Mouse (Mus musculus) neural tube, embryonic 15.5 days (tissue): Measurements from ENCODE around the gene Slc17a6. TPM values are rescaled to one million over a fixed set of nuclear protein-coding genes. Genes with fewer than 3 reads are reported as not detected.
A peak's percentile ranks its signal among the peaks of the same experiment; 100 is the strongest.

ENCODE experiments used
- ATAC-seq: fragments of 200-750 bp; cut with Nextera tagmentation; 2 replicates; pipeline ENCODE4 v1.8.0; 2017; ENCODE audit warnings: mild to moderate bottlenecking, moderate TSS enrichment, moderate library complexity; ENCODE audit not compliant: low FRiP score
- H3K27ac ChIP-seq: fragments of 300-500 bp; sonication (generic); replicated peaks from 2 replicates; pipeline ENCODE4 v1.5.1; 2015; ENCODE audit warnings: mild to moderate bottlenecking, inconsistent platforms
- H3K27me3 ChIP-seq: fragments of 300-500 bp; sonication (generic); replicated peaks from 2 replicates; pipeline ENCODE4 v1.6.1; 2015; ENCODE audit warnings: inconsistent platforms
- H3K36me3 ChIP-seq: fragments of 300-500 bp; sonication (generic); 2 replicates; pipeline ENCODE4 v1.6.1; 2015; ENCODE audit warnings: inconsistent platforms
- H3K4me1 ChIP-seq: fragments of 300-500 bp; sonication (generic); 2 replicates; pipeline ENCODE4 v1.6.1; 2015; ENCODE audit warnings: inconsistent platforms
- H3K4me2 ChIP-seq: fragments of 300-500 bp; sonication (generic); 2 replicates; pipeline ENCODE4 v1.6.1; 2015; ENCODE audit warnings: inconsistent platforms, mild to moderate bottlenecking, moderate library complexity
- H3K4me3 ChIP-seq: fragments of 300-500 bp; sonication (generic); replicated peaks from 2 replicates; pipeline ENCODE4 v1.5.1; 2015; ENCODE audit warnings: mild to moderate bottlenecking, inconsistent platforms
- H3K9ac ChIP-seq: fragments of 300-500 bp; sonication (generic); replicated peaks from 2 replicates; pipeline ENCODE4 v1.6.1; 2015; ENCODE audit warnings: mild to moderate bottlenecking, inconsistent platforms
- H3K9me3 ChIP-seq: fragments of 300-500 bp; sonication (generic); replicated peaks from 2 replicates; pipeline ENCODE4 v1.6.1; 2016; ENCODE audit warnings: inconsistent platforms
- WGBS: fragments of 180-500 bp; shearing (Covaris S2); methylation state at CpG from one replicate; pipeline ENCODE4 v1.1.7; 2015; ENCODE audit warnings: mixed read lengths; 5-methylcytosine and 5-hydroxymethylcytosine counted together
- polyA plus RNA-seq: library from polyadenylated mRNA; unstranded; fragments of >200 nt; fragmentation: Nextera tagmentation; extraction: Ambion mirVana; gene quantifications from 2 replicates; pipeline ENCODE4 v1.2.1, GENCODE M21; 2015

Slc17a6 gene
- polyA plus RNA-seq, 1 experiment from 2014 or later: 115 TPM

- H3K27me3 ChIP-seq: peaks cover 40% of the 10 kb centered on the region
- H3K9ac ChIP-seq: peak overlapping the region; percentile 51
- peaks cover 7% of the 10 kb centered on the region; the same call in 1 of the 2 replicates for H3K4me1 ChIP-seq
- WGBS: 2% methylated on average over 11 of the region's 11 CpGs
- H3K9me3 ChIP-seq: no peaks in the 10 kb centered on the region
- no peak for ATAC-seq
- H3K27ac ChIP-seq: peak overlapping the region; percentile 90
- H3K4me3 ChIP-seq: peak overlapping the region; percentile 45
- peak overlapping the region; percentile 55 for H3K4me2 ChIP-seq
- H3K36me3 ChIP-seq: no peaks in the 10 kb centered on the region
These were observed 3.9 kb downstream of the Slc17a6 start for GRCm38 (mm10) chr7:51625591-51626255.

DNA sequence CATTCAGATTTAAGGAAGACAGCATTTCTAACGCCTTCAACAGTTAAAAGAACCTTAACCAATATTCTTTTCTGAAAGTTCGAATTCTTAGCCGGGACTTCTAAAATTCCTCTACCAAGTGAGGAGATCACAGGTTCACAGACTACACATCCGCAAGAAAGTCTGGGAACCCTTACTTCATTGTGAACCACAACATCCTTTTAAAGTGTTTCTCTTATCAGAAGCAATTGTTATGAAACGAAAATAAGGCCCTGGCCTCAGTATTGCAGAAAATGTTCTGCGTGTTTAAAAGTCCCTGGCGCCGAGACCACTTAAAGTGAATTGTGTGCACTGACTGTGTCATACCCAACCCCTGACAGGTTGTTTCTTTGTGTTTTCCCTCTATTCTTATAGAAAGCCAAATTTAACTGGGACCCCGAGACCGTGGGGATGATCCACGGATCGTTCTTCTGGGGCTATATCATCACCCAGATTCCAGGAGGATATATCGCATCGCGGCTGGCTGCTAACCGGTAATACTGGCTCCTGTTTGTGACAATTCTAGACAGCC, 4.7 kb downstream of the Slc17a6 start:
- Histone ChIP-seq H3K9ac (peak overlapping the region; percentile 51), H3K4me3 (peak overlapping the region; percentile 45), H3K4me1 (peaks cover 7% of the 10 kb centered on the region; the same call in 1 of the 2 replicates), H3K27ac (peak overlapping the region; percentile 90), H3K27me3 (peaks cover 43% of the 10 kb centered on the region), H3K36me3 (no peaks in the 10 kb centered on the region), H3K9me3 (no peaks in the 10 kb centered on the region), H3K4me2 (peak overlapping the region; percentile 55)
- under 1% methylated on average over 16 of the region's 16 CpGs for WGBS
- ATAC-seq: no peak

GRCm38 (mm10) chr7:51627001-51627631, 5.3 kb downstream of the Slc17a6 start:
- peaks cover 3% of the 10 kb centered on the region; the same call in 1 of the 2 replicates for H3K4me1 ChIP-seq
- under 1% methylated on average over 26 of the region's 26 CpGs for WGBS
- peak overlapping the region; percentile 51 for H3K9ac ChIP-seq
- H3K4me3 ChIP-seq: peak overlapping the region; percentile 45
- H3K9me3 ChIP-seq: no peaks in the 10 kb centered on the region
- H3K4me2 ChIP-seq: peak overlapping the region; percentile 55
- peak overlapping the region; percentile 90 for H3K27ac ChIP-seq
- H3K27me3 ChIP-seq: peaks cover 40% of the 10 kb centered on the region
- peak; percentile 36 for ATAC-seq
- H3K36me3 ChIP-seq: no peaks in the 10 kb centered on the region

GRCm38 (mm10) chr7:51627666-51628065, 5.9 kb downstream of the Slc17a6 start:
- Histone ChIP-seq H3K27me3 (peaks cover 34% of the 10 kb centered on the region), H3K9me3 (no peaks in the 10 kb centered on the region), H3K27ac (peak overlapping the region; percentile 90), H3K36me3 (no peaks in the 10 kb centered on the region), H3K4me1 (peaks cover 6% of the 10 kb centered on the region; the same call in 1 of the 2 replicates), H3K4me3 (peak overlapping the region; percentile 45), H3K9ac (peak overlapping the region; percentile 51), H3K4me2 (peak overlapping the region; percentile 55)
- no peak for ATAC-seq
- WGBS: under 1% methylated on average over 9 of the region's 9 CpGs

GRCm38 (mm10) chr7:51628349-51628748, 6.5 kb downstream of the Slc17a6 start:
- ATAC-seq: no peak
- H3K4me1 ChIP-seq: peaks cover 11% of the 10 kb centered on the region; the same call in 1 of the 2 replicates
- H3K9me3 ChIP-seq: no peaks in the 10 kb centered on the region
- peak overlapping the region; percentile 55 for H3K4me2 ChIP-seq
- WGBS: 2% methylated on average over 9 of the region's 9 CpGs
- H3K36me3 ChIP-seq: no peaks in the 10 kb centered on the region
- H3K27ac ChIP-seq: peak overlapping the region; percentile 60; the same call in 1 of the 2 replicates
- H3K9ac ChIP-seq: no peak overlapping the region
- H3K27me3 ChIP-seq: peaks cover 33% of the 10 kb centered on the region
- H3K4me3 ChIP-seq: 0 out of 2 replicates have a peak overlapping the region, but pooled peaks have one; percentile 8

DNA sequence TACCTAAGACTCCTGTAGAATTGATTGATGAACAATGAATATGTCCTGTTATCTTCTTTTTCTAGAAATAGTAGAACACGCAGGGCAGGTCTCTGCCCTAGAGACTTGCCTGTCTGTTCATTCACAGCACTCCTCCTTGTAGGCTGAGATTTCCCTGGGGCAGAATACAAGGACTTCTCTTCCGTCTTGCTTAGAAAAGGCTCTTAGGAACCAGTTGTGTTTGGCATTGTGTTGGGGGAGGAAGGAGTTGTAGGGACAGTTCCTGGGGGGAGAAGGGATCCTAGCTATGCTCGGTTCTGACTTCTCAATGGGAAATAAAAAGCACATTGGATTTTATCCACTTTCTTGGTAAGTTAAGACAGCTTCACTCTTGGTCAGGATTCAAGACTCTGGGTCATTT, 7.4 kb downstream of the Slc17a6 start:
- WGBS: 5% methylated on average over 3 of the region's 3 CpGs
- Histone ChIP-seq H3K4me2 (peak overlapping the region; percentile 55), H3K4me1 (peaks cover 12% of the 10 kb centered on the region; the same call in 1 of the 2 replicates), H3K36me3 (no peaks in the 10 kb centered on the region), H3K4me3 (peak overlapping the region; percentile 32), H3K9ac (peak overlapping the region; percentile 34), H3K27ac (peak overlapping the region; percentile 79), H3K9me3 (no peaks in the 10 kb centered on the region), H3K27me3 (peaks cover 25% of the 10 kb centered on the region)
- ATAC-seq: no peak

DNA sequence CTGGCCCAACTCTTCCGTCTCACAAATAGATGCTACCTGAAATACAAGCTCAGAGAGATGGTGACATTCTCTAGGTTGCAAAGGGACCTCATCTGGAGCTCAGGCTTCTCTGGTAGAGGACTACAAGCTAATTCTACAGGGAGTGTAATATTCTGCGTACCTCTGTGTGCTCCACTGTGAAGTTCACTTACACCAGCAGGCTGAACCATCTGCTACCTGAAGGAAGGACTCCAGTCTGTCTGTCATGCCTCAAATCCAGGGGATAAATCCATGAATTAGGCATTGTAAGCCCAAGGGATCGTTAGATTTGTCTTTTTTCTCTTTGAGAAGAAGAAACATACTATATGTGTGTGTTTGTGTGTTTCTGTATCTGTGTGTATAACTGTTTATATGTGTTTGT, 9.4 kb downstream of the Slc17a6 start:
- H3K4me3 ChIP-seq: peak overlapping the region; percentile 28

GRCm38 (mm10) chr7:51632543-51633229, 10.9 kb downstream of the Slc17a6 start:
- Histone ChIP-seq H3K9me3 (no peaks in the 10 kb centered on the region), H3K27ac (peak overlapping the region; percentile 81), H3K4me1 (peaks cover 9% of the 10 kb centered on the region; the same call in 1 of the 2 replicates), H3K27me3 (peaks cover 17% of the 10 kb centered on the region), H3K4me3 (peak overlapping the region; percentile 21), H3K9ac (peak overlapping the region; percentile 24; the same call in 1 of the 2 replicates), H3K36me3 (no peaks in the 10 kb centered on the region), H3K4me2 (peak overlapping the region; percentile 47)
- ATAC-seq: peak; percentile 76
- WGBS: 2% methylated on average over 9 of the region's 9 CpGs

More for the DNA sequence above, 9.4 kb downstream of the Slc17a6 start:
- Histone ChIP-seq H3K27me3 (peaks cover 20% of the 10 kb centered on the region), H3K4me1 (peaks cover 12% of the 10 kb centered on the region; the same call in 1 of the 2 replicates), H3K9me3 (no peaks in the 10 kb centered on the region), H3K4me2 (peak overlapping the region; percentile 51), H3K36me3 (no peaks in the 10 kb centered on the region), H3K27ac (peak overlapping the region; percentile 72), H3K9ac (peak overlapping the region; percentile 23; the same call in 1 of the 2 replicates)
- no peak for ATAC-seq
- WGBS: 61% methylated on average over 3 of the region's 3 CpGs

GRCm38 (mm10) chr7:51633230-51633844, 11.5 kb downstream of the Slc17a6 start:
- H3K4me2 ChIP-seq: peak overlapping the region; percentile 47
- H3K9me3 ChIP-seq: no peaks in the 10 kb centered on the region
- peak overlapping the region; percentile 81 for H3K27ac ChIP-seq
- H3K4me3 ChIP-seq: peak overlapping the region; percentile 21; the same call in 1 of the 2 replicates
- H3K4me1 ChIP-seq: peaks cover 9% of the 10 kb centered on the region; the same call in 1 of the 2 replicates
- WGBS: 6% methylated on average over 7 of the region's 7 CpGs
- H3K9ac ChIP-seq: no peak overlapping the region
- ATAC-seq: peak; percentile 53
- H3K27me3 ChIP-seq: peaks cover 15% of the 10 kb centered on the region
- no peaks in the 10 kb centered on the region for H3K36me3 ChIP-seq

DNA sequence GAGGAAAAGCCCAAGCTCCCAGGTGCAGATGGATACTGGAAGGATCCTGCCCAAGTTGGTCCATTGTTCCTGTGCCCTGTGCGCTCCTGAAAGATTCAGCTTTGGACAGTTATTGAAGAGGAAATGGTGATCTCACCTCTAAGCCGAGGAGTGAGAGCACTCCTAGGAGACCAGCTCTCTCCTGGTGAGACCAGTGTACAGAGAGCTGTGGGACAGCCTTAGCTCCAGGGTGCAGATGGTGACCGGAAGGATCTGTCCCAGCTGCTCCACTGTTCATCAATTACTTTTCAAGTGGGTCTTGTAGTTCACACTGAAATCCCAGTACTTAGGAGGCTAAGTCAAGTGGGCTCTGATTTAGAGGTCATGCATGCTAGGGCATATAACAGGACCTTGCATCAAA, 35.3 kb downstream of the Slc17a6 start:
- H3K27me3 ChIP-seq: no peaks in the 10 kb centered on the region
- no peak overlapping the region for H3K4me3 ChIP-seq
- H3K9me3 ChIP-seq: no peaks in the 10 kb centered on the region
- H3K27ac ChIP-seq: no peak overlapping the region
- H3K36me3 ChIP-seq: no peaks in the 10 kb centered on the region
- no peak for ATAC-seq
- WGBS: 74% methylated on average over 3 of the region's 3 CpGs
- no peak overlapping the region for H3K9ac ChIP-seq
- H3K4me1 ChIP-seq: no peaks in the 10 kb centered on the region
- no peak overlapping the region for H3K4me2 ChIP-seq

DNA sequence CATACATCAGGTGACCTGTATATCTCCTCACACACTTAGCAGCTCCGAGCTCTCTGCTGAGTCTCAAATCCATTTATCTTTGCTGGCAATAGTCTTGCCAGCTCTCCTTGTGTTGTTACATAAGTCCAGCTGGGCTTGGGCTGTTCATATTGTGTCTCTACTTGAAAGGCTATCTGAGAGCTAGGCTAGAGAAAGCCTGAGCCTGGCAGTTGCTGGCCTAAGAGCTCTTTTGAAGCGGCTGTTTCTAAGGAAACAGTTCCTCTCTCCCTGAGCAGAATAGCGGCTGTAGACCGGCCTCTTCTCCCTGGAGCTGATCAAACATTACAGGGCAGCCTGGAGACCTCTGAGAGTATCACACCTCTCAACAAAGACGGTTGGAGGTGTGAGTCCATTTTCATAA, 40.6 kb downstream of the Slc17a6 start:
- Histone ChIP-seq H3K4me2 (no peak overlapping the region), H3K9me3 (no peaks in the 10 kb centered on the region), H3K27ac (no peak overlapping the region; the same call in 1 of the 2 replicates), H3K4me1 (no peaks in the 10 kb centered on the region), H3K4me3 (no peak overlapping the region), H3K27me3 (no peaks in the 10 kb centered on the region), H3K9ac (no peak overlapping the region), H3K36me3 (peaks cover 4% of the 10 kb centered on the region; the same call in 1 of the 2 replicates)
- 34% methylated on average over 5 of the region's 5 CpGs for WGBS
- no peak for ATAC-seq
